Mouse (Mus musculus) thymus, adult 2 months (tissue): Measurements from ENCODE around the gene Fam209.

Experiments
- CTCF ChIP-seq: fragments of 200-500 bp; IDR thresholded peaks from 2 replicates; pipeline ENCODE4 v1.5.1; 2012; ENCODE audit warnings: mild to moderate bottlenecking, control low read depth, low read length, moderate library complexity, borderline replicate concordance; ENCODE audit not compliant: control insufficient read depth, poor library complexity, insufficient read depth; ENCODE audit errors: extremely low read depth
- POLR2A ChIP-seq: fragments of 200-500 bp; IDR thresholded peaks from 2 replicates; pipeline ENCODE4 v1.6.1; 2012; ENCODE audit warnings: mild to moderate bottlenecking, low read length, control low read depth, moderate library complexity; ENCODE audit not compliant: control insufficient read depth, poor library complexity, insufficient read depth; ENCODE audit errors: extremely low read depth

GRCm38 (mm10) chr2:172448329-172448728 is 24.0 kb upstream of the Fam209 start:
- TF ChIP-seq POLR2A (no peak), CTCF (no peak)
